Mouse (Mus musculus): ENCODE measurements around the gene D10Jhu81e. TPM values are rescaled to one million over a fixed set of nuclear protein-coding genes. Genes with fewer than 3 reads are reported as not detected.

The D10Jhu81e gene
- polyA plus RNA-seq, 2 experiments: 11.7 to 39.1 TPM

GRCm38 (mm10) chr10:78156926-78157325 is 12.7 kb downstream of the D10Jhu81e start:
- DNase-seq (ENCODE audit: low read depth in 3 of 3, low spot score in 3 of 3): no peak
- no peak for ATAC-seq (ENCODE audit: insufficient read depth)
- WGBS (ENCODE audit: insufficient replicate concordance): 67% methylated on average over 6 of the region's 6 CpGs
- no peak overlapping the region for H3K4me2 ChIP-seq (ENCODE audit: low read depth)
- no peaks in the 10 kb centered on the region for H3K27me3 ChIP-seq (ENCODE audit: control insufficient read depth, insufficient read depth, low read length)
- TF ChIP-seq CTCF (IDR thresholded peaks at IDR 0.05; ENCODE audit: low read depth) (no peak), EP300 (IDR thresholded peaks at IDR 0.05; ENCODE audit: low read depth) (no peak)
- no peak overlapping the region for H3K9ac ChIP-seq (replicated peaks)
- no peak overlapping the region for H3K4me3 ChIP-seq (ENCODE audit: insufficient read depth in 1 of 2, low read depth in 2 of 2, low read length in 2 of 2)
- H3K27ac ChIP-seq: no peak overlapping the region
- no peaks in the 10 kb centered on the region for H3K9me3 ChIP-seq (ENCODE audit: control insufficient read depth, low read length)
- no peaks in the 10 kb centered on the region for H3K36me3 ChIP-seq (replicated peaks; ENCODE audit: control insufficient read depth, insufficient read depth, low read depth)
- H3K4me1 ChIP-seq (replicated peaks; ENCODE audit: control insufficient read depth in 2 of 2, insufficient read depth in 2 of 2, low read length in 1 of 2): peaks cover 2 to 6% of the 10 kb centered on the region in 2 experiments; a peak in 2 of 4 replicates

DNA sequence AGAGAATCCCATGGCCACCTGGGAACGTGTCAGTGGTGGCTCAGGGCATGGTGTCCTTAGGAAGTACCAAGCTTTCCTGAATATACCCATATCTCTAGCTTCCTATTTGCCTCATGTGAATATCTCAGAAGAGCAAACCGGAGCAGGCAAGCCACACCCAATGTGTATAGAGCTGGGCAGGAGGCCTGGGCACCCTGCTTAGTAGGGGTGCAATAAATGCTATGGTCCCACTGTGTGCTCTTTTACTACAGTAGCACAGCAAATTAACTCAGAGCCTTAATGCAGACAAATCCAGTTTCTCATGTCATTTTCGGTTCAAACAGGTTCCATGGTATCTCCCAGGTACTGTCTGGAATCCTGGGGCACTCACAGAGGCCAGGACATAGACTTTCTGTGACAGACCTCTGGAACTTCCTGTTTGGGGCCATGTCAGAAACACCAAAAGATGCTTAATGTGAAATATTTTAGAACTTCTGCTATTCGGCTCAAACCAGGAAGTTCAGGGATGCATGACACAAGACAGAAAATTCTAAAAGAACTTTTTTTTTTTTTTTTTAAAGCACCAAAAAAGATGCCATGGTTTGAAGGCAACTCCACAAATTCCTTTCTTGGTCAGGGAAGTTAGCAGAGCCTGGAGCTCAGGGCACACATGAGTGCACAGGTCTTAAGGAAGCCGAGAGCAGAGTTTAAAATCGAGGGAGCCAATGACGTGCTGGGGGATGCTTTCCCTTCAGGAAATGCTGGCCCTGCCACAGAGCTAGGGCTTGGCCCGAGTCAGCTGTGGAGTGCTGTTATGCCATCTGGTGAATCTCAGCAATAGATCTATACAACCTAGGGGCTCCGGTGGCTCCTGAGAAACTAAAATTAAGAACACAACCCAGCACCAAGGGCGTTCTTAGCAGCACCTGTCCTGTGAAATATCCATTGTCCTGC is 20.5 kb downstream of the D10Jhu81e start:
- TF ChIP-seq CTCF (IDR thresholded peaks at IDR 0.05; ENCODE audit: low read depth) (no peak), EP300 (IDR thresholded peaks at IDR 0.05; ENCODE audit: low read depth) (no peak)
- H3K27me3 ChIP-seq (ENCODE audit: control insufficient read depth, insufficient read depth, low read length): no peaks in the 10 kb centered on the region
- peaks cover 0 to 6% of the 10 kb centered on the region in 2 experiments; a peak in 2 of 4 replicates for H3K4me1 ChIP-seq (replicated peaks; ENCODE audit: control insufficient read depth in 2 of 2, insufficient read depth in 2 of 2, low read length in 1 of 2)
- no peak overlapping the region for H3K4me2 ChIP-seq (ENCODE audit: low read depth)
- WGBS (ENCODE audit: insufficient replicate concordance): 30% methylated on average over 10 of the region's 10 CpGs
- no peak overlapping the region for H3K4me3 ChIP-seq (ENCODE audit: insufficient read depth in 1 of 2, low read depth in 2 of 2, low read length in 2 of 2)
- no peak overlapping the region for H3K9ac ChIP-seq (replicated peaks)
- no peaks in the 10 kb centered on the region for H3K36me3 ChIP-seq (replicated peaks; ENCODE audit: control insufficient read depth, insufficient read depth, low read depth)
- H3K27ac ChIP-seq: no peak overlapping the region
- DNase-seq (ENCODE audit: low read depth in 3 of 3, low spot score in 3 of 3) (no peak), ATAC-seq (ENCODE audit: insufficient read depth) (no peak)
- H3K9me3 ChIP-seq (ENCODE audit: control insufficient read depth, low read length): no peaks in the 10 kb centered on the region

DNA sequence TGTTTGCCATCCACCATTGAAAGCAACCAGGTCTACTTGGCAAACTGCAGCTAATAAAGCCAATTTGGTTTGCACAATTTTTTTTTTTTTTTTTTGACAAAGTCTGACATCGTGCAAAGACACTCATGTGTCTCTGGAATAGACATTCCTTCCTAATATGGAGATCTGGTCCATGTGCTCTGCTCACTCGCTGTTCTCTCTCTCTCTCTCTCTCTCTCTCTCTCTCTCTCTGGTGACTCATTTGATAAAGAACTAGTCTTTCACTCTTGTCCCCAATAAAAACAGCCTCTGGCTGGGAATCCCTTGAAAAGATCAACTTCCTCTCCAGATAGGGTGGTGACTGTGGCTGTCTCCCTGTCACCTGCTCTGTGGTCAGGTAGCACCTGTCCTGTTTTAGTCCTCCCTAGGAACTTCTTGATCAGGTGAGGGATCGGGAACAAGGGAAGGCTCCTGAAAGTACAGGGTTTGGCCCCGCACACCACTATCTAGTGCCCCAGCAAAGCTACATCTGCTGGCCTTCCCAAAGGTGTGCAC is 21.6 kb downstream of the D10Jhu81e start:
- Histone ChIP-seq H3K4me3 (ENCODE audit: insufficient read depth in 1 of 2, low read depth in 2 of 2, low read length in 2 of 2) (no peak overlapping the region), H3K27ac (no peak overlapping the region), H3K4me1 (replicated peaks; ENCODE audit: control insufficient read depth in 2 of 2, insufficient read depth in 2 of 2, low read length in 1 of 2) (peaks cover 0 to 6% of the 10 kb centered on the region in 2 experiments; a peak in 3 of 4 replicates), H3K4me2 (ENCODE audit: low read depth) (no peak overlapping the region), H3K27me3 (ENCODE audit: control insufficient read depth, insufficient read depth, low read length) (no peaks in the 10 kb centered on the region), H3K9ac (replicated peaks) (no peak overlapping the region), H3K36me3 (replicated peaks; ENCODE audit: control insufficient read depth, insufficient read depth, low read depth) (no peaks in the 10 kb centered on the region), H3K9me3 (ENCODE audit: control insufficient read depth, low read length) (no peaks in the 10 kb centered on the region)
- DNase-seq (ENCODE audit: low read depth in 3 of 3, low spot score in 3 of 3) (no peak), ATAC-seq (ENCODE audit: insufficient read depth) (no peak)
- WGBS (ENCODE audit: insufficient replicate concordance): 49% methylated on average over 4 of the region's 4 CpGs
- TF ChIP-seq EP300 (IDR thresholded peaks at IDR 0.05; ENCODE audit: low read depth): no peak
- TF ChIP-seq CTCF (IDR thresholded peaks at IDR 0.05; ENCODE audit: low read depth): no peak

DNA sequence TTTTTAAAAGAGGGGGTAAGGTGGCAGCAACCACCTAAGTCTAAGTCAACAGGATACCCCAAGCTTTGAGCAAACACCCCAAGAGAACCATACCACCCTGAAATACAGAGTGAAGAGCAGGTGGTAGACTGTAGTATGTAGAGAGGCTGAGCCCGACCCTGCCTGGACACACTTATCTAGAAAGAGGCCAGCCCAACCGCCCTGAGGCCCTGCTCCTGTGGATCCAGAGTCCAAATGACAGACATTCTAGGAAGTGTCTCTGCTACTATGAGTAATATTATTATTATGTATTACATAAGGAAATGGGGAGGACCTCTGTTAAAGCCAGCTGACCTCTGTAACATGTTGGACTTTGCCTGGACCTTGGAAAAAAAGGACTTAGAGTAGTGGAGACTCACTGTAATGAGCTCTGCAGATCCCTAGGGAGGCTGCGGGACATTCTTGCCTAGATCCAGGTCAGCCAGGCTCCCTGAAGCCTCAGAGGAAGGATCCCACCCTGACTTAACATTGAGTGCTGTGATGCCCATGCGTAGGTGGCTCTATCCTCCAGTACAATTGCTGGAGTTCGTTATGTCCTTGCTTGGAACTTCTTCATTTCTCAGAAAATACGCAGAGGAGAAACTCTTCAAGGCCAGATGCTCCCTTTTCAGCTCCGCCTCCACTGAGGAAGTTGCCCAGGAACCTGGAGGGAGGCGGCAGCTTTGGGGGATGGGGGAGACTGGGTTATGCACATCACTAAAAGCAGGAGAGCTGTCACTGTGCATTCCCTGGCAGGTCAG is 25.7 kb downstream of the D10Jhu81e start:
- Histone ChIP-seq H3K9me3 (ENCODE audit: control insufficient read depth, low read length) (no peaks in the 10 kb centered on the region), H3K9ac (replicated peaks) (no peak overlapping the region), H3K27me3 (ENCODE audit: control insufficient read depth, insufficient read depth, low read length) (no peaks in the 10 kb centered on the region), H3K4me1 (replicated peaks; ENCODE audit: control insufficient read depth in 2 of 2, insufficient read depth in 2 of 2, low read length in 1 of 2) (peaks cover 0 to 6% of the 10 kb centered on the region in 2 experiments; a peak in 3 of 4 replicates), H3K4me2 (ENCODE audit: low read depth) (no peak overlapping the region), H3K27ac (no peak overlapping the region), H3K4me3 (ENCODE audit: insufficient read depth in 1 of 2, low read depth in 2 of 2, low read length in 2 of 2) (no peak overlapping the region), H3K36me3 (replicated peaks; ENCODE audit: control insufficient read depth, insufficient read depth, low read depth) (no peaks in the 10 kb centered on the region)
- DNase-seq (ENCODE audit: low read depth in 3 of 3, low spot score in 3 of 3) (no peak), ATAC-seq (ENCODE audit: insufficient read depth) (no peak)
- WGBS (ENCODE audit: insufficient replicate concordance): 28% methylated on average over 8 of the region's 8 CpGs
- no peak for TF ChIP-seq CTCF (IDR thresholded peaks at IDR 0.05; ENCODE audit: low read depth)
